Mouse (Mus musculus) intestine, embryonic 16.5 days (tissue): ENCODE results near the gene Tmc2. TPM values are rescaled to one million over a fixed set of nuclear protein-coding genes. Genes with fewer than 3 reads are reported as not detected.

ENCODE experiments used
- ATAC-seq: fragments of 200-750 bp; cut with Nextera tagmentation; 2 replicates; pipeline ENCODE4 v1.8.0; 2017; ENCODE audit warnings: moderate TSS enrichment, moderate library complexity
- H3K27ac ChIP-seq: fragments of 300-500 bp; sonication (generic); 2 replicates; pipeline ENCODE4 v1.5.1; 2014; ENCODE audit warnings: mild to moderate bottlenecking, low read length
- H3K27me3 ChIP-seq: fragments of 300-500 bp; sonication (generic); replicated peaks from 2 replicates; pipeline ENCODE4 v1.6.1; 2014; ENCODE audit warnings: low read length, control low read depth, mixed read lengths; ENCODE audit not compliant: control insufficient read depth, insufficient read depth
- H3K36me3 ChIP-seq: fragments of 300-500 bp; sonication (generic); 2 replicates; pipeline ENCODE4 v1.6.1; 2014; ENCODE audit warnings: low read length, control low read depth; ENCODE audit not compliant: control insufficient read depth, insufficient read depth
- H3K4me1 ChIP-seq: fragments of 300-500 bp; sonication (generic); 2 replicates; pipeline ENCODE4 v1.6.1; 2014; ENCODE audit warnings: low read length, control low read depth, mixed read lengths; ENCODE audit not compliant: control insufficient read depth, insufficient read depth
- H3K4me2 ChIP-seq: fragments of 300-500 bp; sonication (generic); 2 replicates; pipeline ENCODE4 v1.6.1; 2014; ENCODE audit warnings: low read depth, low read length, control low read depth
- H3K4me3 ChIP-seq: fragments of 300-500 bp; sonication (generic); 2 replicates; pipeline ENCODE4 v1.5.1; 2014; ENCODE audit warnings: mild to moderate bottlenecking, low read length
- H3K9ac ChIP-seq: fragments of 300-500 bp; sonication (generic); 2 replicates; pipeline ENCODE4 v1.6.1; 2014; ENCODE audit warnings: low read depth, low read length
- H3K9me3 ChIP-seq: fragments of 300-500 bp; sonication (generic); 2 replicates; pipeline ENCODE4 v1.6.1; 2016; ENCODE audit warnings: low read length, control low read depth; ENCODE audit not compliant: control insufficient read depth
- WGBS: fragments of 180-500 bp; shearing (Covaris S2); extraction: QIAGEN DNeasy Blood & Tissue Kit; methylation state at CpG from one replicate; pipeline ENCODE4 v1.1.7; 2014; 5-methylcytosine and 5-hydroxymethylcytosine counted together
- polyA plus RNA-seq: library from polyadenylated mRNA; unstranded; fragments of >200 nt; fragmentation: Nextera tagmentation; extraction: Ambion mirVana; gene quantifications from 2 replicates; pipeline ENCODE4 v1.2.1, GENCODE M21; 2015

The Tmc2 gene
- polyA plus RNA-seq, 1 experiment from 2014 or later: not detected

GRCm38 (mm10) chr2:130171674-130172073 lies 23.3 kb upstream of the Tmc2 start:
- Histone ChIP-seq H3K4me2 (no peak overlapping the region), H3K4me1 (peaks cover 4% of the 10 kb centered on the region), H3K9ac (no peak overlapping the region), H3K36me3 (peaks cover 20% of the 10 kb centered on the region), H3K27ac (no peak overlapping the region), H3K4me3 (no peak overlapping the region), H3K9me3 (no peaks in the 10 kb centered on the region), H3K27me3 (no peaks in the 10 kb centered on the region)
- WGBS: 82% methylated on average over 2 of the region's 2 CpGs
- ATAC-seq: no peak

- H3K36me3 ChIP-seq: peaks cover 21% of the 10 kb centered on the region
- H3K9me3 ChIP-seq: no peaks in the 10 kb centered on the region
- 0 out of 2 replicates have a peak overlapping the region, but pooled peaks have one; percentile 45 for H3K9ac ChIP-seq
- peak overlapping the region; percentile 78 for H3K4me3 ChIP-seq
- H3K4me2 ChIP-seq: peak overlapping the region; percentile 57
- H3K4me1 ChIP-seq: peaks cover 18% of the 10 kb centered on the region
- 61% methylated on average over 8 of the region's 8 CpGs for WGBS
- no peak for ATAC-seq
- H3K27me3 ChIP-seq: no peaks in the 10 kb centered on the region
- no peak overlapping the region for H3K27ac ChIP-seq
These were observed 18.2 kb upstream of the Tmc2 start for GRCm38 (mm10) chr2:130176820-130177219.

DNA sequence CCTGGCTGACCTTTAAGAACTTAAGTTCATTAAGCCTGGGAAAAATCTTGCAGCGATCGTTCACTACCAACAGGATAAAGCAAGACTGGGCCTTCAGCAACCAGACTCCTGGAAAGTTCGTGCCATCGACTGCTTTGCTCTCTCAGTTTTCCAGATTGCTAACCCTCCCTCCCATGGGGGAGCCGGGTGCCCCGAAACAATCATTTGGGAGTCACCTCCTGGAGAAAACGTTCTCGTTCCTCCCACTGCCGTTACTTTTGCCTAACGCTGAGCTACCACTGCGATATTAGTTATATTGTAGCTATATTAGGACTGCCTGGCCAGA lies 16.7 kb upstream of the Tmc2 start:
- Histone ChIP-seq H3K27me3 (no peaks in the 10 kb centered on the region), H3K9ac (peak overlapping the region; percentile 98), H3K4me1 (peaks cover 18% of the 10 kb centered on the region), H3K36me3 (0 out of 2 replicates have a peak, but pooled peaks cover 11% of the 10 kb centered on the region), H3K27ac (peak overlapping the region; percentile 91), H3K4me2 (peak overlapping the region; percentile 57), H3K9me3 (no peaks in the 10 kb centered on the region; the same call in 1 of the 2 replicates), H3K4me3 (peak overlapping the region; percentile 78)
- ATAC-seq: peak; percentile 11; the same call in 1 of the 2 replicates
- 0% methylated on average over 11 of the region's 11 CpGs for WGBS

DNA sequence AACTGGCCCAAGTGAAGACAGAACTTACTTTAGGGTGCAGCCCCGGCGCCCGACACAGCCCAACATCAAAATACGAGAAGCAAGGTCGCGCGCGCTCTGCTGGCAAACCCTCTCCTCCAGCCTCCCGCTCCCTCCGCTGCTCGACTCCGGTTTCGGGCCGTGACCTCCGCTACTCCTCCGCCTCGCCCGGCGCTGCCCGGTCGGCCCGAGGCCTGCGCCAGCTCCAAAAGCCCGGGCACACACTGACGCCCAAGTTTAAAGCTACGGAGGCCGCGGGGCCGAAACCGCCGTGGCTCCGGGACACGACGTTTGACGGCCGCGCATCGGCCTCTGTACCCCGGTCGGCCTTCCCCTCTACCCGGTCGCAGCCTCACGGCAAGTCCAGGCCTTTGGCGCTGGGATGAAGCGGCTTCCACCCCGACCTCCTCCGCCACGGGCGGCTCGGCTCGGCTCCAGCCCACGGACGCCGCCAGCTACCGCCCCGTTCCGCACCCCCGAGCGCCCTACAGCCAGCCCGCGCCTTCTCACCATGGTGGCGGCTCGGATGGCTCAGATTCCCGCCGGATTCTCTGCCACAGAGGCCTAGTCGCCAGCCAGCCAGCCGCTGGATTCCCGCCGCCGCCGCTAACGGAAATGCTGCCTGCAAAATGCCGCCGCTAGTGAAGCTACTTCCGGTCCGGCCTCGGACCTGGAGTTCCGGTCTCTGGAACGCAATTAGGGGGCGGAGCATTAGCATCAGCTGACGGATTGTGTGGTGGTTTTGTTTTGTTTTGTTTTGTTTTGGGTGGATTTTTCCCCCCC lies 16.1 kb upstream of the Tmc2 start, which contains the start of gene Snrpb:
TSS of gene Snrpb (minus strand) at position 698 of the 801 bp plus-strand sequence.
- peak within 1 kb of the TSS; percentile 78 for H3K4me2 ChIP-seq
- WGBS: under 1% methylated on average over 81 of the region's 81 CpGs
- H3K27me3 ChIP-seq: no peaks in the 10 kb centered on the region
- ATAC-seq: peak; percentile 94
- 0 out of 2 replicates have a peak, but pooled peaks cover 8% of the 10 kb centered on the region for H3K36me3 ChIP-seq
- H3K4me1 ChIP-seq: peaks cover 18% of the 10 kb centered on the region
- H3K4me3 ChIP-seq: peak within 1 kb of the TSS; percentile 78
- no peaks in the 10 kb centered on the region; the same call in 1 of the 2 replicates for H3K9me3 ChIP-seq
- peak within 1 kb of the TSS; percentile 98 for H3K9ac ChIP-seq
- peak within 1 kb of the TSS; percentile 91 for H3K27ac ChIP-seq

- peak overlapping the region; percentile 78 for H3K4me3 ChIP-seq
- peak overlapping the region; percentile 98 for H3K9ac ChIP-seq
- H3K4me2 ChIP-seq: peak overlapping the region; percentile 78
- peak overlapping the region; percentile 43 for H3K27ac ChIP-seq
- H3K4me1 ChIP-seq: peaks cover 18% of the 10 kb centered on the region
- WGBS: 2% methylated on average over 15 of the region's 15 CpGs
- H3K27me3 ChIP-seq: no peaks in the 10 kb centered on the region
- 0 out of 2 replicates have a peak, but pooled peaks cover 8% of the 10 kb centered on the region for H3K36me3 ChIP-seq
- peak; percentile 78 for ATAC-seq
- no peaks in the 10 kb centered on the region; the same call in 1 of the 2 replicates for H3K9me3 ChIP-seq
These were observed 15.4 kb upstream of the Tmc2 start for GRCm38 (mm10) chr2:130179507-130180019.

DNA sequence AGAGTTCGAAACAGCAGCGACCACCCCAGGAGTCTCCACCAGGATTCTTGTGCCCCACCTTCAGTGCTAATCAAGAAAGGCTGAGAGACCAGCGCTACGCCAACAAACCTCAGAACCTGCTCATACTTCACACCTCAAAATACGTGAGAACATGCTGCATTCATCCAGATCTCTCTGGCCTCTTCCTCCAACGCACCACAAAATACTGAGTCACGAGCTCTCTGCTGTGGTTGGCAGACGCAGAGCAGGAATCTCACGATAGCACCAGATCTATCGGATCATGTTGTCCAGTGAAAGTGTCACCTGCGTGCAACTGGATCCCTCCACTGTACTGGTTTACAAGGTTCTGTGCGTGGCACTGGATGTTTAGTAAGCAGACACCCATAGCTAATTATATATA lies 6.6 kb upstream of the Tmc2 start:
- no peak overlapping the region for H3K9ac ChIP-seq
- no peaks in the 10 kb centered on the region for H3K4me1 ChIP-seq
- WGBS: 89% methylated on average over 12 of the region's 12 CpGs
- no peaks in the 10 kb centered on the region for H3K36me3 ChIP-seq
- no peaks in the 10 kb centered on the region for H3K27me3 ChIP-seq
- no peak overlapping the region for H3K27ac ChIP-seq
- no peaks in the 10 kb centered on the region for H3K9me3 ChIP-seq
- H3K4me2 ChIP-seq: no peak overlapping the region
- no peak for ATAC-seq
- H3K4me3 ChIP-seq: no peak overlapping the region

GRCm38 (mm10) chr2:130200961-130201360 lies 6.0 kb downstream of the Tmc2 start:
- Histone ChIP-seq H3K4me1 (no peaks in the 10 kb centered on the region), H3K4me2 (no peak overlapping the region), H3K9ac (no peak overlapping the region), H3K9me3 (no peaks in the 10 kb centered on the region), H3K27me3 (no peaks in the 10 kb centered on the region), H3K27ac (no peak overlapping the region), H3K4me3 (no peak overlapping the region), H3K36me3 (no peaks in the 10 kb centered on the region)
- WGBS: 80% methylated on average over 5 of the region's 5 CpGs
- no peak for ATAC-seq

GRCm38 (mm10) chr2:130207376-130207775 lies 12.4 kb downstream of the Tmc2 start:
- no peaks in the 10 kb centered on the region for H3K36me3 ChIP-seq
- no peak for ATAC-seq
- no peak overlapping the region for H3K9ac ChIP-seq
- no peaks in the 10 kb centered on the region for H3K9me3 ChIP-seq
- no peaks in the 10 kb centered on the region for H3K4me1 ChIP-seq
- H3K4me2 ChIP-seq: no peak overlapping the region
- WGBS: 74% methylated on average over 2 of the region's 2 CpGs
- H3K27me3 ChIP-seq: no peaks in the 10 kb centered on the region
- H3K27ac ChIP-seq: no peak overlapping the region
- H3K4me3 ChIP-seq: no peak overlapping the region

DNA sequence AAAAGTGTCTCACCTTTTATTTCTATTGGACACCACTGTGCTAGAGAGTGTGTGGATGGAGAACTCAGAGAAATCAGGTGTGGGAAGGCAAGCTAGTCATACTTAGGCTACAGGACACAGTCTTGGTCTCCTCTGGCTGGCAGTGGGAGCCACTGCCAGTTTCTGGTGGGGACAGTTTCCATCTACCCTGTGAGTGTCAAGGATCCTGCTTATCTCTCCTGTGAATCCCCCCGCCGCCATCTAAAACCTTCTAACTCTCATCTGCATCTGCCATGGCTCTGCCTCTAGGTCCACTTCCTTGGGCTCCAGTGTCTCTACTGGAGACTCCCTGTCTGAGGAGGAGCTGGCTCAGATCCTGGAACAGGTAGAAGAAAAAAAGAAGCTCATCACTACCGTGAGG lies 13.0 kb downstream of the Tmc2 start:
- 86% methylated on average over 3 of the region's 3 CpGs for WGBS
- Histone ChIP-seq H3K27ac (no peak overlapping the region), H3K4me1 (no peaks in the 10 kb centered on the region), H3K36me3 (no peaks in the 10 kb centered on the region), H3K9ac (no peak overlapping the region), H3K27me3 (no peaks in the 10 kb centered on the region), H3K4me2 (no peak overlapping the region), H3K9me3 (no peaks in the 10 kb centered on the region), H3K4me3 (no peak overlapping the region)
- no peak for ATAC-seq
